Mouse (Mus musculus) CH12.LX (cell line): ENCODE data around the gene Shank3. TPM values are rescaled to one million over a fixed set of nuclear protein-coding genes. Genes with fewer than 3 reads are reported as not detected.

Source experiments
- DNase-seq: peaks from one replicate; pipeline ENCODE4 v3.0.0-alpha.2; 2013; ENCODE audit errors: extremely low read depth
- H3K27ac ChIP-seq: 2 replicates; pipeline ENCODE4 v1.5.1; 2012; ENCODE audit warnings: low read depth, mild to moderate bottlenecking, control low read depth, moderate library complexity; ENCODE audit not compliant: insufficient read depth
- H3K27me3 ChIP-seq: replicated peaks from 2 replicates; pipeline ENCODE3; 2012; ENCODE audit warnings: inconsistent platforms
- H3K36me3 ChIP-seq, 2 experiments: replicated peaks in 1 of 2; 2 replicates each; pipeline versions ENCODE3 to v1.6.1; 2012; ENCODE audit warnings: inconsistent platforms in 1 of 2, low read length in 1 of 2, mild to moderate bottlenecking in 1 of 2, mixed read lengths in 1 of 2, moderate library complexity in 1 of 2; ENCODE audit not compliant: control insufficient read depth in 1 of 2, insufficient read depth in 1 of 2
- H3K4me1 ChIP-seq, 2 experiments: 2 replicates each; pipeline ENCODE4 v1.6.1; 2012; ENCODE audit warnings: inconsistent platforms in 1 of 2, moderate library complexity in 1 of 2; ENCODE audit not compliant: insufficient read depth in 2 of 2, control insufficient read depth in 1 of 2
- H3K4me2 ChIP-seq: 2 replicates; pipeline ENCODE4 v1.6.1; 2012; ENCODE audit warnings: low read depth, mild to moderate bottlenecking, control low read depth; ENCODE audit not compliant: poor library complexity, insufficient read depth, severe bottlenecking
- H3K4me3 ChIP-seq, 3 experiments: fragments of 150-350 bp in 1 of 3; sonication (generic) in 1 of 3; replicated peaks in 1 of 3; 2 replicates each; pipeline versions ENCODE3 to v1.5.1; 2011 to 2012; ENCODE audit warnings: low read depth in 2 of 3, low read length in 2 of 3, mild to moderate bottlenecking in 2 of 3, moderate library complexity in 2 of 3, control low read depth in 1 of 3, improper control_type of control experiment in 1 of 3, inconsistent platforms in 1 of 3, mixed read lengths in 1 of 3; ENCODE audit not compliant: poor library complexity in 1 of 3
- H3K79me2 ChIP-seq: replicated peaks from 2 replicates; pipeline ENCODE4 v1.6.1; 2012; ENCODE audit warnings: mild to moderate bottlenecking, moderate library complexity; ENCODE audit not compliant: control insufficient read depth, poor library complexity, insufficient read depth, severe bottlenecking; ENCODE audit errors: extremely low read depth
- H3K9ac ChIP-seq: 2 replicates; pipeline ENCODE4 v1.6.1; 2012; ENCODE audit warnings: low read depth, mild to moderate bottlenecking, control low read depth, moderate library complexity; ENCODE audit not compliant: insufficient read depth
- H3K9me3 ChIP-seq: replicated peaks from 2 replicates; pipeline ENCODE3; 2012; ENCODE audit warnings: low read length, inconsistent platforms, mixed read lengths
- CHD1 ChIP-seq: IDR thresholded peaks from 2 replicates; pipeline ENCODE4 v1.6.1; 2012; ENCODE audit warnings: low read depth, low read length, improper control_type of control experiment, inconsistent platforms
- CHD2 ChIP-seq: IDR thresholded peaks from 2 replicates; pipeline ENCODE4 v1.6.1; 2011; ENCODE audit warnings: low read length, improper control_type of control experiment
- CTCF ChIP-seq, 2 experiments: IDR thresholded peaks in 1 of 2; conservative IDR thresholded peaks in 1 of 2; 2 replicates each; pipeline ENCODE4 v1.5.1; 2011 to 2012; ENCODE audit warnings: low read depth in 2 of 2, low read length in 2 of 2, improper control_type of control experiment in 1 of 2, inconsistent platforms in 1 of 2, mild to moderate bottlenecking in 1 of 2, moderate library complexity in 1 of 2
- E2F4 ChIP-seq: IDR thresholded peaks from 2 replicates; pipeline ENCODE4 v1.6.1; 2011; ENCODE audit warnings: low read depth, low read length, improper control_type of control experiment; ENCODE audit not compliant: insufficient replicate concordance
- EP300 ChIP-seq: IDR thresholded peaks from 2 replicates; pipeline ENCODE4 v1.6.1; 2011; ENCODE audit warnings: low read length, improper control_type of control experiment
- ETS1 ChIP-seq: conservative IDR thresholded peaks from 2 replicates; pipeline ENCODE4 v1.6.1; 2012; ENCODE audit warnings: low read depth, mild to moderate bottlenecking, inconsistent platforms, low read length, improper control_type of control experiment, moderate library complexity
- HCFC1 ChIP-seq: IDR thresholded peaks from 2 replicates; pipeline ENCODE4 v1.6.1; 2012; ENCODE audit warnings: low read depth, mild to moderate bottlenecking, inconsistent platforms, low read length, improper control_type of control experiment
- JUND ChIP-seq: conservative IDR thresholded peaks from 2 replicates; pipeline ENCODE4 v1.6.1; 2011; ENCODE audit warnings: low read depth, low read length, improper control_type of control experiment
- MAFK ChIP-seq: IDR thresholded peaks from 2 replicates; pipeline ENCODE4 v1.6.1; 2011; ENCODE audit warnings: low read length, improper control_type of control experiment; ENCODE audit not compliant: insufficient replicate concordance
- MAX ChIP-seq: IDR thresholded peaks from 2 replicates; pipeline ENCODE4 v1.6.1; 2011; ENCODE audit warnings: low read length, improper control_type of control experiment
- MXI1 ChIP-seq: IDR thresholded peaks from 2 replicates; pipeline ENCODE4 v1.6.1; 2011; ENCODE audit warnings: mild to moderate bottlenecking, low read depth, low read length, improper control_type of control experiment
- MYC ChIP-seq: IDR thresholded peaks from 2 replicates; pipeline ENCODE4 v1.6.1; 2011; ENCODE audit warnings: low read depth, mild to moderate bottlenecking, improper control_type of control experiment, low read length
- NELFE ChIP-seq: IDR thresholded peaks from 2 replicates; pipeline ENCODE4 v1.6.1; 2011; ENCODE audit warnings: low read depth, low read length, improper control_type of control experiment
- NRF1 ChIP-seq: IDR thresholded peaks from 2 replicates; pipeline ENCODE4 v1.6.1; 2014; ENCODE audit warnings: low read depth, mild to moderate bottlenecking, inconsistent platforms, low read length, improper control_type of control experiment, moderate library complexity
- RCOR1 ChIP-seq: conservative IDR thresholded peaks from 2 replicates; pipeline ENCODE4 v1.6.1; 2012; ENCODE audit warnings: low read depth, mild to moderate bottlenecking, inconsistent platforms, low read length, improper control_type of control experiment
- TBP ChIP-seq: conservative IDR thresholded peaks from 2 replicates; pipeline ENCODE4 v1.6.1; 2011; ENCODE audit warnings: low read depth, low read length, improper control_type of control experiment
- TCF12 ChIP-seq: IDR thresholded peaks from 2 replicates; pipeline ENCODE4 v1.6.1; 2014; ENCODE audit warnings: low read depth, mild to moderate bottlenecking, inconsistent platforms, low read length, improper control_type of control experiment
- UBTF ChIP-seq: IDR thresholded peaks from 2 replicates; pipeline ENCODE4 v1.6.1; 2012; ENCODE audit warnings: low read depth, mild to moderate bottlenecking, inconsistent platforms, low read length, improper control_type of control experiment, moderate library complexity
- USF1 ChIP-seq: IDR thresholded peaks from 2 replicates; pipeline ENCODE4 v1.6.1; 2014; ENCODE audit warnings: low read depth, mild to moderate bottlenecking, inconsistent platforms, low read length, improper control_type of control experiment
- ZKSCAN1 ChIP-seq: IDR thresholded peaks from 2 replicates; pipeline ENCODE4 v1.6.1; 2012; ENCODE audit warnings: low read depth, inconsistent platforms, low read length, improper control_type of control experiment, borderline replicate concordance
- ZMIZ1 ChIP-seq: IDR thresholded peaks from 2 replicates; pipeline ENCODE4 v1.6.1; 2012; ENCODE audit warnings: low read depth, mild to moderate bottlenecking, inconsistent platforms, low read length, improper control_type of control experiment
- ZNF384 ChIP-seq: IDR thresholded peaks from 2 replicates; pipeline ENCODE4 v1.6.1; 2012; ENCODE audit warnings: low read depth, low read length, improper control_type of control experiment, inconsistent platforms
- dilution Hi-C: fragments of 300-500 bp; cut with MboI; formaldehyde crosslinking; loops from 2 replicates; pipeline ENCODE4 v1.14.3; 2020; ENCODE audit warnings: low sequenced_read_pairs; ENCODE audit not compliant: extremely low pct_unique_long_range_greater_than_20kb, extremely low pct_ligation_motif_present
- in situ Hi-C: fragments of 300-500 bp; cut with MboI; formaldehyde crosslinking; loops from 3 replicates; pipeline ENCODE4 v1.14.3; 2019; ENCODE audit warnings: low sequenced_read_pairs, low pct_ligation_motif_present, low pct_unique_long_range_greater_than_20kb, mixed read lengths
- polyA plus RNA-seq: library from polyadenylated mRNA; unstranded; fragments of >175 nt; gene quantifications from 2 replicates; pipeline ENCODE4 v1.2.1, GENCODE M21; 2012; ENCODE audit warnings: low read depth; ENCODE audit not compliant: insufficient read length
- total RNA-seq, 2 experiments: library from RNA; depleted of rRNA; stranded (reverse); fragments of 300-350 nt in 1 of 2; fragments of >200 nt in 1 of 2; gene quantifications; 2 replicates each; pipeline ENCODE4 v1.2.3; 2012 to 2014

Shank3 gene
- total and polyA plus RNA-seq, 3 experiments: not detected

DNA sequence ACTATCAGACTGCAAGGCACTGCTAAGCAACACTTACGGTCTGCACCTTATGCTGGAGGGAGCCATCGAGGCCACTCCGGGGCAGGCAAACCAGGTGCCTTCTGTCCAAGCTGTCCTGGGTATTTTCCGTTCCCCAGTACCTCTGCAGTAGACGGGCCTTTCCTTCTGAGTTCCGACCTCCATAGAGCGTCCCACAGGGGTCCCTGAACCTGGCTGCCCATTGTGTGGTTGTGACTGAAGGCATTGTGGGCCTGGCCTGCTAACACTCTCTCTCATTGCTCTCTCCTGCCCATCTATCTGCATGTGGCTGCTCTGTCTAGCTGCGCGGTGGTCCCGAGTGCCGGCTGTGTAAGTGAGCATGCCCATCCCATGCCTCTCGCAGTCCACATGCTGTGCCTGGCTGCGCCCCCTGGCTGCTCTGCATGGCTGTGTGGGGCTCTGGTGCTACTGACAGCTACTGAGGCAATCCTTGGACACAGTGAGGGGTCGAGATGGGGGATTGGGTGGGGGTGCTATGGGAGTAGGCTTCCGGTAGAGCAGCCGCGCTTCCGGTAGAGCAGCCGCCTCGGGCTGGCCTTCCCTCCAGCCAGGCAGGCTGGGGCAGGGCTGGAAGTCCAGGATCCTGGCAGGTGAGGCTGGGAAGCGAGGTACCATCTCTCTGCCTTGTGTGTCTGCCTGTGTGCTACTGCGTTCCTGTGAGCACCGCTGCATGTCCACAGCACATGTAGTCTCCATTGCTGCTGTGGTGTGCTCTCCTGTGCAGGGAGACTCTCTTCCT, 57.2 kb downstream of the Shank3 start:
- Histone ChIP-seq H3K4me3 (no peak overlapping the region), H3K4me1 (peaks cover 0 to 2% of the 10 kb centered on the region in 2 experiments; a peak in 1 of 4 replicates), H3K36me3 (no peaks in the 10 kb centered on the region), H3K9me3 (peaks cover 3% of the 10 kb centered on the region), H3K4me2 (no peak overlapping the region), H3K27me3 (peaks cover 42% of the 10 kb centered on the region), H3K27ac (no peak overlapping the region), H3K79me2 (no peaks in the 10 kb centered on the region), H3K9ac (no peak overlapping the region)
- TF ChIP-seq NELFE: no peak
- TF ChIP-seq TBP: no peak
- no peak for TF ChIP-seq NRF1
- TF ChIP-seq MAFK: no peak
- TF ChIP-seq RCOR1: no peak
- TF ChIP-seq MAX: no peak
- TF ChIP-seq ZNF384: no peak
- no peak for TF ChIP-seq ZKSCAN1
- TF ChIP-seq MXI1: no peak
- TF ChIP-seq USF1: no peak
- TF ChIP-seq EP300: no peak
- TF ChIP-seq TCF12: no peak
- TF ChIP-seq HCFC1: no peak
- no peak for TF ChIP-seq CHD1
- no peak for TF ChIP-seq E2F4
- no peak for TF ChIP-seq ZMIZ1
- no peak for TF ChIP-seq ETS1
- no peak for TF ChIP-seq UBTF
- no peak for TF ChIP-seq CTCF (conservative IDR thresholded peaks at IDR 0.05 in 1 of 2, IDR thresholded peaks at IDR 0.05 in 1 of 2; ENCODE audit: low read depth in 2 of 2, low read length in 2 of 2)
- dilution Hi-C loops (no loop called here), in situ Hi-C loops (no loop called here)
- no peak for DNase-seq

DNA sequence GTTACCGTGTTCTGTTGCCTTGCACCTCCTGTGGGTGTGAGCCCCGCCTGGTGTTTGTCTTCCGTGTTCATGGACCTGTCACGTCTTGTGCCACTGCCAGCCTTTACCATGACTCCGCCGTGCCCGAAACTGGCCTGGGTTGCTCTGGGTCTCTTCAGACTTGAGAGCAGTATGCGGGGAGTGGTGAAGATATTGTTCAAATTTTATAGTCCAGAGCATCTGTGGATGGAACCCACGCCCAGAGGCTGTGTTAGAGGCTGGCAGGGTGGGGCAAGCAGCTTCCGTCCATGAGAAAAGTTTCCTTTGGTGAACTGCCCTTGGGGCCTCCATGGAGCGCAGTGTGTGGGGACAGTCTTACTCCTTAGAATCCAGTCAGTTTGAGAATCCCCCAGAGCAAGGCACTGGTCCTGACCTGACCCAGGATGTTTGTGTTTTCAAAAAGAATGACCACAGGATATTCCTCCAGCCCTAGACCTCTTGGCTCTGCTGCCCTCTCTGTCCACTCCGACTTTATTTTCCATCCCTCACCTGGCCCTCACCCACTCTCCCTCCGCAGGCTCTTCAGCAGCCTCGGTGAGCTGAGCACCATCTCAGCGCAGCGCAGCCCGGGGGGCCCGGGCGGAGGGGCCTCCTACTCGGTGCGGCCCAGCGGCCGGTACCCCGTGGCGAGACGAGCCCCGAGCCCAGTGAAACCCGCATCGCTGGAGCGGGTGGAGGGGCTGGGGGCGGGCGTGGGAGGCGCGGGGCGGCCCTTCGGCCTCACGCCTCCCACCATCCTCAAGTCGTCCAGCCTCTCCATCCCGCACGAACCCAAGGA, 58.0 kb downstream of the Shank3 start:
- dilution Hi-C loops: no loop called here
- H3K79me2 ChIP-seq: no peaks in the 10 kb centered on the region
- H3K27me3 ChIP-seq: peaks cover 35% of the 10 kb centered on the region
- TF ChIP-seq E2F4 (no peak), ETS1 (no peak), CHD1 (no peak), JUND (no peak), MYC (no peak), CHD2 (no peak)
- no peak overlapping the region for H3K9ac ChIP-seq
- peaks cover 0 to 2% of the 10 kb centered on the region in 2 experiments; a peak in 1 of 4 replicates for H3K4me1 ChIP-seq
- peaks cover 3% of the 10 kb centered on the region for H3K9me3 ChIP-seq
- no peaks in the 10 kb centered on the region for H3K36me3 ChIP-seq
- H3K4me2 ChIP-seq: no peak overlapping the region
- H3K4me3 ChIP-seq: no peak overlapping the region
- in situ Hi-C loops: no loop called here
- H3K27ac ChIP-seq: no peak overlapping the region
- DNase-seq: no peak
